Mouse (Mus musculus): ENCODE measurements around the gene Zfp473.

DNA sequence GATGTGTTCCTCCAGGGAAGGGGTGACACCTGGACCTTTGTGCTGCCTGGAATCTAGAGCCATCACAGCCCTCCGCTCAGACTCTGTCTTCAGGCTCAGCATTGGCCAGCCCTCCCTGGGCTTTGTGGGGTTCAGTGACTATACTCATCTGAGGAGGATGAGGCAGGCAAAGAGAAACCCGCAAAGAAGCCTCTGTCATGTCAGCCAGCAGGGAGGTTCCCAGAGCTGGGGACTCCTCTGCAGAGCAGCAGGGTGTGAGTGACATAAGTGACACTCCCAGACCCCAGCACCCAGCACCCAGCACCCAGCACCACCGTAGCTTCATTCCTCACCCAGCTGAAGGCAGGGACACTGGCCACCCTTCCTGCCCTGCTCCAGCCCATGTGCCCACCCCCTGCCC, 38.7 kb upstream of the Zfp473 start:
- TF ChIP-seq CTCF (conservative IDR thresholded peaks at IDR 0.05; ENCODE audit: low read length) = no peak
- TF ChIP-seq POU5F1 (IDR thresholded peaks at IDR 0.05; ENCODE audit: borderline replicate concordance, low read length) = no peak
- TF ChIP-seq NANOG (IDR thresholded peaks at IDR 0.05; ENCODE audit: borderline replicate concordance, low read length) = no peak

Data from E14TG2a.4 (cell line).